Mouse (Mus musculus): ENCODE results near the gene Ces5a. TPM values are rescaled to one million over a fixed set of nuclear protein-coding genes. Genes with fewer than 3 reads are reported as not detected.
"Not testable (repeated sequence)": the region's sequence is repeated elsewhere in the genome, so short reads cannot be mapped to it uniquely, and the experiment has no call there.

Ces5a gene
- total and polyA plus RNA-seq, 3 experiments = not detected

GRCm38 (mm10) chr8:93478211-93478610, 57.4 kb downstream of the Ces5a start:
- H3K27me3 ChIP-seq (replicated peaks) = peaks cover 7% of the 10 kb centered on the region
- H3K27ac ChIP-seq (ENCODE audit: insufficient read depth, low read depth) = no peak overlapping the region
- DNase-seq (ENCODE audit: extremely low read depth) = no peak
- no peaks in the 10 kb centered on the region for H3K79me2 ChIP-seq (replicated peaks; ENCODE audit: control insufficient read depth, extremely low read depth, insufficient read depth, poor library complexity, severe bottlenecking)
- in situ Hi-C loops (cut with MboI; ENCODE audit: low pct_ligation_motif_present, low pct_unique_long_range_greater_than_20kb, low sequenced_read_pairs) (no loop called here), dilution Hi-C loops (cut with MboI; ENCODE audit: extremely low pct_ligation_motif_present, extremely low pct_unique_long_range_greater_than_20kb, low sequenced_read_pairs) (no loop called here)
- H3K4me3 ChIP-seq (replicated peaks in 1 of 3; ENCODE audit: low read depth in 2 of 3, low read length in 2 of 3, poor library complexity in 1 of 3) = no peak overlapping the region
- no peaks in the 10 kb centered on the region for H3K4me1 ChIP-seq (ENCODE audit: control insufficient read depth in 1 of 2, insufficient read depth in 2 of 2)
- H3K4me2 ChIP-seq (ENCODE audit: insufficient read depth, low read depth, poor library complexity, severe bottlenecking) = no peak overlapping the region
- peaks cover 3% of the 10 kb centered on the region for H3K9me3 ChIP-seq (replicated peaks; ENCODE audit: low read length)
- H3K36me3 ChIP-seq (replicated peaks in 1 of 2; ENCODE audit: control insufficient read depth in 1 of 2, insufficient read depth in 1 of 2, low read length in 1 of 2) = peaks cover 0 to 34% of the 10 kb centered on the region in 2 experiments
- TF ChIP-seq MEF2A (IDR thresholded peaks at IDR 0.05; ENCODE audit: borderline replicate concordance, low read depth, low read length) (no peak), SIN3A (IDR thresholded peaks at IDR 0.05; ENCODE audit: low read length) (no peak)
- H3K9ac ChIP-seq (ENCODE audit: insufficient read depth, low read depth) = no peak overlapping the region

DNA sequence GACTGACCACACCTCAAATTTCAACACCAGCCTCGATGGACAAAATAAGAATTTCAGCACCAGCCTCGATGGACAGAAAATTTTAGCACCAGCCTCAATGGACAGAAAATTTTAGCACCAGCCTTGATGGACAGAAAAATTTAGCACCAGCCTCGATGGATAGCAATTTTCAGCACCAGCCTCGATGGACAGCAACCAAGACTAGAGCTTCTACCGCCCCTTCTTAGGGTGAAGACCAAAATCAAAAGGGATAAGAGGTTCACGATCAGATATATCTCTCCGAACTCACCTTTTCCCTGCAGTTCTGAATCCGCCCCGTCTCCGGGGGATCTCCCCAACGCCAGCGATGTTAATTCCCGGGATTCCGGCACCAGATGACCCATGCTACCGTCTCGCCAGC, 65.9 kb downstream of the Ces5a start:
- H3K4me1 ChIP-seq (ENCODE audit: control insufficient read depth in 1 of 2, insufficient read depth in 2 of 2); H3K79me2 ChIP-seq (replicated peaks; ENCODE audit: control insufficient read depth, extremely low read depth, insufficient read depth, poor library complexity, severe bottlenecking); DNase-seq (ENCODE audit: extremely low read depth); H3K27ac ChIP-seq (ENCODE audit: insufficient read depth, low read depth); H3K4me3 ChIP-seq (replicated peaks in 1 of 3; ENCODE audit: low read depth in 2 of 3, low read length in 2 of 3, poor library complexity in 1 of 3); H3K9me3 ChIP-seq (replicated peaks; ENCODE audit: low read length); dilution Hi-C loops (cut with MboI; ENCODE audit: extremely low pct_ligation_motif_present, extremely low pct_unique_long_range_greater_than_20kb, low sequenced_read_pairs); H3K4me2 ChIP-seq (ENCODE audit: insufficient read depth, low read depth, poor library complexity, severe bottlenecking); H3K9ac ChIP-seq (ENCODE audit: insufficient read depth, low read depth); in situ Hi-C loops (cut with MboI; ENCODE audit: low pct_ligation_motif_present, low pct_unique_long_range_greater_than_20kb, low sequenced_read_pairs); H3K27me3 ChIP-seq (replicated peaks): not testable (repeated sequence)
- peaks cover 0 to 20% of the 10 kb centered on the region in 2 experiments for H3K36me3 ChIP-seq (replicated peaks in 1 of 2; ENCODE audit: control insufficient read depth in 1 of 2, insufficient read depth in 1 of 2, low read length in 1 of 2)

DNA sequence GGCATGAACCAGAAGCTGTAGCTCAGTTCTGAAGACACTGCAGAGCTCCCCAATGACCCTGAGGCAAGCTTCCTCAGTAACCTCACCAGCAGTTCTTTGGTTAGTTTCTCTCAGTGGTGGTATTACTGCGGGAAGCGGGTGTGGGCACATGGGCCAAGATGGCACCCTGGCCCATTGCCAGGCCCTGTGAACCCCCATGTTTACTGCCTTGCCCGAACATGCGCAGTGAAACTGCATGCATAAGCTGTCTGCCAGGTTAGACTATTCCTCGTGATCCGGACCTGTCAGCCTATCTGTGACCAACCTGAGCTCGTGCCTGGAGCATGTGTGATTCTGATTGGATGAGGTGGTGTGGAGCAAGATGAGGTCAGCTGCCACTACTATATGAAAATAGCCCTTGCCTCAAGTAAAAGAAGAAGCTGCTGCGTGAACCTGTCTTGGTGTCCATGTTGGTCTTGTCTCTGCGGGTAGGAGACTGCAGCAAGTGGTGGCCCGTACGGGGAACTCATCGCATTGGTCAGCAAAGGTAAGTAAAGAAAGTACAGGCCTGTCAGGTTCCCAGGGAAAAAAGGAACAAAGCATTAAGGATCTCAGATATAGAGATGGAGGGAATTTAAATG, 81.3 kb downstream of the Ces5a start:
- H3K36me3 ChIP-seq (replicated peaks in 1 of 2; ENCODE audit: control insufficient read depth in 1 of 2, insufficient read depth in 1 of 2, low read length in 1 of 2) = peaks cover 0 to 23% of the 10 kb centered on the region in 2 experiments
- no peak overlapping the region for H3K4me2 ChIP-seq (ENCODE audit: insufficient read depth, low read depth, poor library complexity, severe bottlenecking)
- peak overlapping the region; percentile 86 for H3K9ac ChIP-seq (ENCODE audit: insufficient read depth, low read depth)
- peaks cover 0 to 4% of the 10 kb centered on the region in 2 experiments; a peak in 1 of 4 replicates for H3K4me1 ChIP-seq (ENCODE audit: control insufficient read depth in 1 of 2, insufficient read depth in 2 of 2)
- H3K27ac ChIP-seq (ENCODE audit: insufficient read depth, low read depth) = peak overlapping the region; percentile 63; the same call in 1 of the 2 replicates
- peaks cover 29% of the 10 kb centered on the region for H3K27me3 ChIP-seq (replicated peaks)
- H3K79me2 ChIP-seq (replicated peaks; ENCODE audit: control insufficient read depth, extremely low read depth, insufficient read depth, poor library complexity, severe bottlenecking) = peaks cover 54% of the 10 kb centered on the region
- in situ Hi-C loops (cut with MboI; ENCODE audit: low pct_ligation_motif_present, low pct_unique_long_range_greater_than_20kb, low sequenced_read_pairs) (no loop called here), dilution Hi-C loops (cut with MboI; ENCODE audit: extremely low pct_ligation_motif_present, extremely low pct_unique_long_range_greater_than_20kb, low sequenced_read_pairs) (no loop called here)
- H3K4me3 ChIP-seq (replicated peaks in 1 of 3; ENCODE audit: low read depth in 2 of 3, low read length in 2 of 3, poor library complexity in 1 of 3) = peak overlapping the region in 2 of 3 experiments; percentile 48 to 64
- no peaks in the 10 kb centered on the region for H3K9me3 ChIP-seq (replicated peaks; ENCODE audit: low read length)
- DNase-seq (ENCODE audit: extremely low read depth) = no peak
- TF ChIP-seq POLR2AphosphoS2 (IDR thresholded peaks at IDR 0.05; ENCODE audit: low read depth, low read length) (peak; percentile 73; the same call in 1 of the 2 replicates), UBTF (IDR thresholded peaks at IDR 0.05; ENCODE audit: low read depth, low read length) (no peak), GABPA (IDR thresholded peaks at IDR 0.05; ENCODE audit: insufficient replicate concordance, low read depth, low read length) (no peak), ZC3H11A (IDR thresholded peaks at IDR 0.05; ENCODE audit: low read depth, low read length) (no peak), POLR2A (IDR thresholded peaks at IDR 0.05; ENCODE audit: low read depth, low read length) (peak; percentile 88), MAZ (IDR thresholded peaks at IDR 0.05; ENCODE audit: low read depth, low read length) (no peak), TCF12 (IDR thresholded peaks at IDR 0.05; ENCODE audit: low read depth, low read length) (peak; percentile 18; the same call in 1 of the 2 replicates), ELF1 (IDR thresholded peaks at IDR 0.05; ENCODE audit: low read depth, low read length) (no peak), TBP (conservative IDR thresholded peaks at IDR 0.05; ENCODE audit: low read depth, low read length) (peak; percentile 86), MXI1 (IDR thresholded peaks at IDR 0.05; ENCODE audit: low read depth, low read length) (peak; percentile 94), ZNF384 (IDR thresholded peaks at IDR 0.05; ENCODE audit: low read depth, low read length) (no peak), CHD2 (IDR thresholded peaks at IDR 0.05; ENCODE audit: low read length) (0 out of 2 replicates have a peak, but pooled peaks have one; percentile 27), ZMIZ1 (IDR thresholded peaks at IDR 0.05; ENCODE audit: low read depth, low read length) (peak; percentile 86; the same call in 1 of the 2 replicates), ZKSCAN1 (IDR thresholded peaks at IDR 0.05; ENCODE audit: borderline replicate concordance, low read depth, low read length) (no peak), SMC3 (IDR thresholded peaks at IDR 0.05; ENCODE audit: low read depth, low read length) (no peak), E2F4 (IDR thresholded peaks at IDR 0.05; ENCODE audit: insufficient replicate concordance, low read depth, low read length) (no peak), PAX5 (IDR thresholded peaks at IDR 0.05; ENCODE audit: low read length) (no peak), JUND (conservative IDR thresholded peaks at IDR 0.05; ENCODE audit: low read depth, low read length) (no peak), EP300 (IDR thresholded peaks at IDR 0.05; ENCODE audit: low read length) (no peak), RAD21 (IDR thresholded peaks at IDR 0.05; ENCODE audit: low read depth, low read length) (no peak), SIN3A (IDR thresholded peaks at IDR 0.05; ENCODE audit: low read length) (no peak; the same call in 1 of the 2 replicates), CTCF (conservative IDR thresholded peaks at IDR 0.05 in 1 of 2, IDR thresholded peaks at IDR 0.05 in 1 of 2; ENCODE audit: low read depth in 2 of 2, low read length in 2 of 2) (no peak), KAT2A (IDR thresholded peaks at IDR 0.05; ENCODE audit: insufficient replicate concordance, low read length) (no peak), MAX (IDR thresholded peaks at IDR 0.05; ENCODE audit: low read length) (peak; percentile 86), USF1 (IDR thresholded peaks at IDR 0.05; ENCODE audit: low read depth, low read length) (no peak)
